Mouse (Mus musculus) embryo, embryonic 11.5 days (tissue): ENCODE results near the gene Ctnna2.

Source experiments
- DNase-seq: peaks from one replicate; pipeline ENCODE4 v3.0.0-alpha.2; 2012; ENCODE audit warnings: low read depth, low spot score

The Ctnna2 gene

DNA sequence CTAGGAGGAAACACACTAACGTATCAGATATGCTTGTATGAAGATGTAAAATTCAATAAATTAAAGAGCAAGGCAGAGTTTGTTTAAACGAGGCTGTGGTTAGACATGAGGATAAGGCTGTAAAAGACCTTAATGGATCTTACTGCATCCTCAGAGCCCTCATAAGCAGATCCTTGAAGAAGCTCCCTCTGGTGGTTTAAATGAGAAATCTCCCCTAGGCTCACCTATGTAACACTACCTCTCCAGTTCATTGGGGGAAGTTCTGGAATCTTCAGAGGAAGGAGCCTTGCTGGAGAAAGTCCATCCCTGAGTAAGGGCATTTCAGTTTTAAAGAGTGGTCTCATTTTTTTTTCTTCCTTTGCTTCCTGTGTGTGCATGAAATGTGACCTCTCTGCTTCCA is 380.3 kb downstream of the Ctnna2 start:
- no peak for DNase-seq

- no peak for DNase-seq
Measured at GRCm38 (mm10) chr6:77582568-77582967, 396.9 kb downstream of the Ctnna2 start.

GRCm38 (mm10) chr6:77580926-77581325 is 398.6 kb downstream of the Ctnna2 start:
- no peak for DNase-seq

DNA sequence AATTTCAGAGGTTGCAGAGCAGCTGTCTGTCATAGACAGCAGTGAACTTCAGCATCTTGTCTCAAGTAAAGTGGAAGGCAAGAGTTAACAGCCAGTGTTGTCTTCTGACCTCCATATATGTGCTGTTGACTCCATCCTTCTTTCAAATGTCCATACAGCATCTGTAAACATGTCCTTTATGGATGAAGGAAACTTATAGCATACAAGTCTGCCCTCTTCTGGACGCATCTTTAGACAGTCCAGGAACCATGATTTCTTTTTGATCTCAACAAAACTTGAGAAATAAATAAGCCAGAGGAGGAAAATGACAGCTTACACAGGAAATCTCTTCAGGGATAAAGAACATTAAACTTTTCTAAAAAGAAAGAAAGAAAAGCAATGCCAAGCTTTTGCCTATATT is 400.9 kb downstream of the Ctnna2 start:
- DNase-seq: no peak

GRCm38 (mm10) chr6:77577585-77577984 is 401.9 kb downstream of the Ctnna2 start:
- no peak for DNase-seq

GRCm38 (mm10) chr6:77572614-77573013 is 406.9 kb downstream of the Ctnna2 start:
- no peak for DNase-seq

GRCm38 (mm10) chr6:77569851-77570250 is 409.6 kb downstream of the Ctnna2 start:
- DNase-seq: no peak

DNA sequence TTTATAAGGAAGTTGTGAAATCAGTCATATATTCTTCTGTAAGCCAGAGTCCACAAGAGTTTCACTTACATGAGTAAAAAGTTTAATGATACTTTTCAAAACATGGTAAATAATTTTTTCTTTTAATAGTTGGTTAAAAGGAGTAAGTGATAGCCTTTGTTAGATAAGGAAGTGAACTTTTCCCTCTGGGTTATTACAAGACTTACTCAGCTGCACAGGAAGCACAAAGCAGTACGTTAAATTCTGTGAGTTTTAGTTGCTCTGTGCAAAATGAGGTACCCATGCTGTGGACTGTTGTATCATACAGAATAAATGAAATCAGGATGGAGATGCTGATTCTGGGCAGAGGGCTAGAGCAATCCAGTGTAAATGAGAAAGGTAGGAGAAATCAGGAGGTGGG is 423.3 kb downstream of the Ctnna2 start:
- DNase-seq: no peak

DNA sequence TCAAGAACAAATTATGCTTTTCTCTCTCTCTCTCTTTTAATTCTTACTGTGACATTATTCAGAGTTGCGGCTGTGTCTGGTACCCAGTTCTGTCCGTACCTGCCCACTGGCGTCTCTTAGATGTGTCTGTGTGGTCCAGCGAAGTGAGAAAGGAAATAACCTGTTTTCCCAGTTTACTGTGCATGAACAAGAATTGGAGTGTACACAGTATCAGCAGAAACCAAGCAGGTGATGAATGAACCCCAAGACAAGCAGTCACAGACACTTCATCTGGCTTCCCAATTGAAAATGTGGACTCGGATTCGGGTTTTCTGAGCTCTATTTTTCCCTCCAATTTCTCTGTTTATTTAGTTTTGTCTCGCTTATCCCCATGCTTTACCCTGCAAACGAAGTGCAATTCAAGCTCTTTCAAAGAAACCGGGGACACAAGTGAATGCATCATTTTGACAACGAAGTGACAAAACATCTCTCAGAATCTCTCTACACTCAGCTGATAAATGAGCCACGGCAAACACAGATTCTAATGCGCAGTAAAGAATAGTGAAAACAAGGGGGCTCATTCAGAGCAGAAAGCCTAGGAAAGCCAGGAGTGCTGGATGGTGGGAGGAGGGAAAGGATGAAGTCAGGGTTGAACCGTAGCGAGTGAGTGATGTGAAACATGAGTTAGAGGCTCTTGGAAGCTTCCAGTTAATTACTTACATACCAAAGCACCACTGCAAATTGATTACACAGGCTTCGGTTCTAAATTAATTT is 442.3 kb downstream of the Ctnna2 start:
- DNase-seq: no peak

DNA sequence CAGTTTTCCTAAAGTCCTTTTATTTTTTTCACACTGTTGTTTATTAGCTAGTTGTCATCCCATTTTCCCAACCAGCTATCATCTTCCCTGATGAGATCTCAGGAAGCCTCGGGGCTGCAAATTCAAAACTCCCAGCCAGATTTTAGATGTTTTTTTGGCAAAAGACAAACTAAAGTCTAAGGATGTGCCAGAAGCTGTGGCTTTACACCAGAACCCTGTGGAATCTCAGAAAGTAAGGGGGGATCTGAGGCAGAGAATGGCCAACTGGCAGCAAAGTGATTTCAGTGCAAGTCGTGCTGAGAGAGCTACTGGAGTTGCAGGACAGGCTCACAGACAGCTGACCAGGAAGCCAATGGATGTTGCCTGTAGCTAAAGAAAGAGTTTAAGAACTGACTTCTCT is 451.9 kb downstream of the Ctnna2 start:
- no peak for DNase-seq

DNA sequence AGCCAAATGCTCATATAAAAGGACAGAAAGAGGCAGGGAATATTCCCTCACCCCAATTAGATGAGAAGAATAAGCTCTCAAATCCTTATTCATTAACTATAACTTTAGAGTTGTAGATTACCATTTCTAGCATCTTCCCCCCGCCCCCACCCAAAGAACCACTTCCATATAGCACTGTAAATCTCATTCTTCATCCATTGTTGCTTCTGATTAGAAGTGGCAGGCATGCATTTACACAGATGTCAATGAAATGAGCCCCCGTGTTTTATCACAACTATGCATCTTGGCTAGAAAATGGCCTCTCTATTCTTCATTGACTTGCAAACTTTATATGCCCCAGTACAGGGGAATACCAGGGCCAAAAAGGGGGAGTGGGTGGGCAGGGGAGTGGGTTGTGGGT is 457.7 kb downstream of the Ctnna2 start:
- DNase-seq: no peak

DNA sequence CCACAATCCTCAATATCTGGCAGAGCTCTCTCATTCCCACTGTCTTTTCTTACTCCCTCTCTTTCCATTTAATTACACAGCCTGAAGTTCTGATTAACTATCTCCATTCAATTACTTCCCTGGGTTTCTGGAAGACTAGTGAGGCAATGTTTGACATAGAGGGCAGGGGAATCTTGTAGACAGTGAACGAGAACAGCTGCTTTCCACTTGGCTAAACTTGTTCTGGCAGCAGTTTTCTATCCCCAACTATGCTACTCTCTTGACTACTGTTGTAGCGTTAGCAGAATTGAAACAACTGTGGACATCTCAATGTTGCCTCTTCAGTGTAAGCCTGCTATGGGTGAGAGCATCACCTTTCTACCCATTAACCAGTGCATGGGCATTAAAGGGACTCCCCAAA is 463.0 kb downstream of the Ctnna2 start:
- DNase-seq: no peak

DNA sequence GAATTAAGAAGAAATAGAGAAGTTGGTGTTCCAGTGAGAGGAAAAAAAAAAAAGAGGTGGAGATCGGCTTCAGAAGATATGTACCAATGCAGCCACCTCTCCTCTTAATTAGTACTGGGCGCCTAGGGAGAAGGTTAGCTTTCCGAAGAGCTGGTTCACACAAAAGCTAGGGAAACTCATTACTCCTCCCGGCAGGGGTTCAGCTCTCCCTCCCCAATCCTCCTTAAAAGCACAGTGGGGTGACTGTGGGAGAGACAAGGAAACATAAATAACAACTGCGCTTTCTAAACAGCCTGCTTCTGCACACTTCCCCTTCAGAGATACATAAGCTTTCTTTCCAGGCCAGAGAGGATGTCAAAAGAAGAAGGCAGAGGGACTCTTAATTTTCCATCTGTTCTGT is 467.7 kb downstream of the Ctnna2 start:
- no peak for DNase-seq

GRCm38 (mm10) chr6:77491721-77492120 is 487.8 kb downstream of the Ctnna2 start:
- no peak for DNase-seq

DNA sequence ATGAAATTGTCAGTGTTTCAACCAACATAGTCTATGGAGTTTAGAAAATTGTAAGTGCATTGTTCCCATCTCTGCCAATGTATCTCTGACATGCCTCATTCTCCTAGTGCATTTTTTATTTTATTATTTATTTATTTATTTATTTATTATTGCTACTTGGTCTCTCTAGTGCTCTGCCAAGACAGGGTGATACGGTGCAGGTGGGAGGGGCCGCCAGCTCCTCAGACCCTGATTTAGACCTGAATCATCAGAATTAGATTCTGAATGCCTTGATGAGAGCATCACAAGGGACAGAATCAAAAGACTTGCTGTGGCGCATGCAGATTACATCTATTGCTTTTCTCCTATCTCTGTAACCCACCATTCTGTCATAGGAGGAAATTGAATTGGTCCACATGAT is 492.8 kb downstream of the Ctnna2 start:
- no peak for DNase-seq

- DNase-seq: no peak
Measured at GRCm38 (mm10) chr6:77482081-77482480, 497.4 kb downstream of the Ctnna2 start.

DNA sequence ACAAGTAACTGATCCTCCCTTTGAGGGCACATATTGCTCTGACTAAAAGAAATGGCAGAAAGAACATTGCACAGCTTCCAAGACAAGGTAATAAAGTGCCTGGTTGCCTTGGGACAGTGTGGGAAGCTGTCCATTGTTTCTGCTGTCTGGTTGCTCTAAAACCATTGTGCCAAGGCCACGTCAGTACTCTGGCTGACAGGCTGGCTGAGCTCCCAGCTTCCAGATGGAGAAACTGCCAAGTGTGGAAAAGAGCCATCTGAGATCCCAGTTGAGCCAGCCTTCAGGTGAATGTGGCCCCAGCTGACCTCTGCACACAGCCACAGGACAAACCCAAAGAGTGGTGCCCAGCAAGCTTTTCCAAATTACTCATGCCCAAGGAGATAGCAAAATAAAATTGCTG is 504.1 kb downstream of the Ctnna2 start:
- no peak for DNase-seq

GRCm38 (mm10) chr6:77473256-77473655 is 506.2 kb downstream of the Ctnna2 start:
- no peak for DNase-seq

DNA sequence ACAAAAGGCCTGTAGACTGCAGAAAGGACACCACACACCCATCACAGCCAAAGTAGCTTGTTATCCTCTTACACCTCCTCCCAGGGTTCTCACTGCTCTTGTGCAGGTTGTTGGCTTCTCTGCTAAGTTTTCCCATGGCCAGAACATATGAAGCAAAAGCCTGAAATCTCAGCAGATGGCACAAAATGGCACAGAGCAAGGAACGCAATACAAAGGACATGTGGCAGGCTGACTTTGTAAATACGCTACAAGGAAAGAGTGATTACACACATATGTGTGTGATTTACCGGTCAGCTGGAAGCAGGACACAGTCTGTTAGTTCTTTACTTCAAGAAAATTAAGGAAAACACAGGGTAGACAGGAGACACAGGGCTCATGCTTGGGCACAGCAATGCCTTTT is 511.4 kb downstream of the Ctnna2 start:
- DNase-seq: no peak

- no peak for DNase-seq
Measured at GRCm38 (mm10) chr6:77462737-77463136, 516.8 kb downstream of the Ctnna2 start.

- DNase-seq: no peak
Measured at GRCm38 (mm10) chr6:77457919-77458318, 521.6 kb downstream of the Ctnna2 start.

DNA sequence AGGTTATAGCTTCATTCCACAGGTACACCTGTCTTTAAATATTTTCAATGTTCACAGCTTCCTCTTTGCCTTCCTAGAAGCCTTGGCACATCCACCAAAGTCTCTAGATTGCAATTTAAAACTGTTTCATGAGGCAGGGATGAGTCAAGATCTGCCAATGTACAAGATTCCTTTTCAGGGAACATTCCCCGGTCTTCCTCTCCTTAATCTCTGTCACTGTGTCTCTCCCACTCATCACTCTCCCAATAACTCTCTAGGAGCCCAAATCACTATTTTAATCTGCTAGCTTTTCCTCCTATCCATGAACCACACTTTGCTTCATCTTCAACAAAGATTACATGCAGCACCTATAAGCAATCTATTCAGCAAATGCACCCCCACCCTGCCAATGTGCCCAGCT is 532.6 kb downstream of the Ctnna2 start:
- no peak for DNase-seq

GRCm38 (mm10) chr6:77443906-77444305 is 535.6 kb downstream of the Ctnna2 start:
- DNase-seq: no peak

GRCm38 (mm10) chr6:77441051-77441450 is 538.4 kb downstream of the Ctnna2 start:
- no peak for DNase-seq
